ENCODE assay signal across 9 mouse cellular contexts in the genomic region with DNA sequence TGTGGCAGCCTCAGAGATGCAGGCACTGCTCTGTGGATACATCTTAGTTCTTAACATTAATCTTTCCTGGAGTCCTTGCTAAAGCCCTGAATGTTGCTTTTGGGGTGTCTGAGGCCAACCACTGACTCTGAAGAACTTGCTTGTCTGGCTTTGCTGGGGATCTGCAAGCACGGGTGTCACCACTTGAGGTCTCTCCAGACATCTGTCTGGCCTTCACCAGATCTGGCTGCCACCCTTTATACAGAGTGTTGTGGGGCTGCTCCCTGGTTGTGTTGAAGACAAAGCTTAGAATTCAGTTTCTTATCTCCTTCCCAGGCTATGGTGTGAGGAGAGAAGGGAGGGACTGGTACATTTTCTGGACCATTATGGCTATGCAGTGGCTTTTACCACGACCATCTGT. TPM values are rescaled to one million over a fixed set of nuclear protein-coding genes. Genes with fewer than 3 reads are reported as not detected.
A peak's percentile ranks its signal among the peaks of the same experiment; 100 is the strongest.
DNase-seq lines count a peak whose midpoint lies in the region; ATAC-seq and TF ChIP-seq lines count a peak whose summit lies in the region.
"Had no signal": no experiment of that assay in that cellular context is flagged by ENCODE, and none has a peak within 500 bp of the region (broad histone marks: within the 10 kb centered on the region; RNA-seq: fewer than 3 reads in every experiment).

No protein-coding gene starts in this region.

- TF ChIP-seq CTCF in lung, embryonic 14.5 days (IDR thresholded peaks at IDR 0.05; ENCODE audit: low read depth) = peak; percentile 52

- no peak overlapping the region for H3K4me3 ChIP-seq in heart, embryonic 10.5 days
- H3K4me3 ChIP-seq in lung, embryonic 14.5 days (ENCODE audit: low read depth, low read length) = no peak overlapping the region
- H3K4me3 ChIP-seq: midbrain, embryonic 12.5 days had no signal

- peaks cover 22% of the 10 kb centered on the region for H3K36me3 ChIP-seq in heart, embryonic 10.5 days
- no peaks in the 10 kb centered on the region for H3K36me3 ChIP-seq in lung, embryonic 14.5 days (ENCODE audit: insufficient read depth)
- H3K36me3 ChIP-seq: midbrain, embryonic 12.5 days had no signal

- H3K27me3 ChIP-seq in heart, embryonic 10.5 days (ENCODE audit: insufficient read depth, poor library complexity, severe bottlenecking) = no peaks in the 10 kb centered on the region
- H3K27me3 ChIP-seq in lung, embryonic 14.5 days (ENCODE audit: insufficient read depth, low read length) = no peaks in the 10 kb centered on the region
- H3K27me3 ChIP-seq: midbrain, embryonic 12.5 days had no signal

- no peak overlapping the region for H3K9ac ChIP-seq in lung, embryonic 14.5 days
- H3K9ac ChIP-seq: midbrain, embryonic 12.5 days had no signal

- no peak for DNase-seq in heart, embryonic 10.5 days (ENCODE audit: low spot score)
- DNase-seq in heart, adult 8-10 months (ENCODE audit: low spot score) = no peak
- peak; percentile 25 to 48 for DNase-seq in urinary bladder, postnatal 36 days (ENCODE audit: low spot score in 2 of 2)
- DNase-seq in urinary bladder, postnatal 10 days (ENCODE audit: low spot score) = no peak
- DNase-seq in lung, embryonic 14.5 days = peak; percentile 70
- no peak for DNase-seq in MN1 (ENCODE audit: low spot score)
- no peak for DNase-seq in right cerebral cortex, postnatal 25 days

- peak; percentile 60 for ATAC-seq in lung, embryonic 14.5 days (ENCODE audit: insufficient read depth)
- no peak for ATAC-seq in activated CD4-positive, CD25-positive, alpha-beta regulatory T cell, adult 4 months

- WGBS in heart, embryonic 10.5 days = 23% methylated on average over 2 of the region's 2 CpGs
- 29% methylated on average over 2 of the region's 2 CpGs for WGBS in lung, embryonic 14.5 days

- peaks cover 9% of the 10 kb centered on the region; the same call in 1 of the 2 replicates for H3K4me1 ChIP-seq in heart, embryonic 10.5 days
- no peaks in the 10 kb centered on the region; the same call in 1 of the 2 replicates for H3K4me1 ChIP-seq in lung, embryonic 14.5 days (ENCODE audit: insufficient read depth)
- H3K4me1 ChIP-seq: midbrain, embryonic 12.5 days had no signal

- H3K4me2 ChIP-seq in lung, embryonic 14.5 days = no peak overlapping the region
- H3K4me2 ChIP-seq: midbrain, embryonic 12.5 days had no signal

- peak overlapping the region; percentile 29; the same call in 1 of the 2 replicates for H3K27ac ChIP-seq in heart, embryonic 10.5 days
- 0 out of 2 replicates have a peak overlapping the region, but pooled peaks have one; percentile 4 for H3K27ac ChIP-seq in lung, embryonic 14.5 days (ENCODE audit: low read depth)
- H3K27ac ChIP-seq: midbrain, embryonic 12.5 days had no signal

- peaks cover 7% of the 10 kb centered on the region; the same call in 1 of the 2 replicates for H3K9me3 ChIP-seq in heart, embryonic 10.5 days
- peaks cover 8% of the 10 kb centered on the region; the same call in 1 of the 2 replicates for H3K9me3 ChIP-seq in lung, embryonic 14.5 days (ENCODE audit: low read depth, low read length)

RNA-seq across cellular contexts. Expression of a gene that starts 52.5 kb away (rescaled TPM):
- 2.2 and 14.2 TPM in 2 replicates for polyA plus RNA-seq in heart, embryonic 10.5 days (2016; fragmentation: Nextera tagmentation; extraction: Ambion mirVana)
- under 1 TPM in 1 of 4 experiments, not detected in 3; 0.31 TPM for total RNA-seq in heart, adult 8-10 months (2022)
- 0.62 and 1.4 TPM in 2 replicates for polyA plus RNA-seq in lung, embryonic 14.5 days (2014; fragmentation: Nextera tagmentation; extraction: Ambion mirVana)
- not detected for polyA plus RNA-seq in activated CD4-positive, CD25-positive, alpha-beta regulatory T cell, adult 4 months (2017; shearing (Covaris generic))

Comparison
In these comparisons a context has a peak if more than half of its experiments do, and no peak if none do; other contexts are left out.
1. DNase-seq: peak in urinary bladder, postnatal 36 days (2 of 2) and lung, embryonic 14.5 days (single experiment); none in heart, embryonic 10.5 days (single experiment), heart, adult 8-10 months (single experiment), urinary bladder, postnatal 10 days (single experiment), MN1 (single experiment) and right cerebral cortex, postnatal 25 days (single experiment).